Mouse (Mus musculus): Measurements from ENCODE around the gene Palm. TPM values are rescaled to one million over a fixed set of nuclear protein-coding genes. Genes with fewer than 3 reads are reported as not detected.

Gene Palm
- polyA plus RNA-seq, 1 experiment from 2014 or later, result 27.6 TPM

- Histone ChIP-seq H3K9me3 (ENCODE audit: control insufficient read depth, low read length) (no peaks in the 10 kb centered on the region), H3K9ac (ENCODE audit: low read depth, low read length) (no peak overlapping the region), H3K4me1 (replicated peaks; ENCODE audit: control insufficient read depth, insufficient read depth, low read length) (peaks cover 14% of the 10 kb centered on the region; the same call in 1 of the 2 replicates), H3K4me2 (no peak overlapping the region), H3K36me3 (ENCODE audit: control insufficient read depth, insufficient read depth, low read length) (no peaks in the 10 kb centered on the region), H3K27me3 (replicated peaks; ENCODE audit: control insufficient read depth, insufficient read depth, low read length) (no peaks in the 10 kb centered on the region), H3K4me3 (ENCODE audit: low read depth, low read length) (no peak overlapping the region), H3K27ac (ENCODE audit: low read depth, low read length) (no peak overlapping the region)
- WGBS, result 85% methylated on average over 17 of the region's 17 CpGs
- DNase-seq (ENCODE audit: low spot score) (no peak), ATAC-seq (replicated peaks; ENCODE audit: low FRiP score) (no peak)
Observed at GRCm38 (mm10) chr10:79819606-79820005, 26.2 kb downstream of the Palm start.

GRCm38 (mm10) chr10:79820277-79820676, 26.9 kb downstream of the Palm start:
- DNase-seq (ENCODE audit: low spot score) (no peak), ATAC-seq (replicated peaks; ENCODE audit: low FRiP score) (no peak)
- no peak overlapping the region for H3K27ac ChIP-seq (ENCODE audit: low read depth, low read length)
- H3K4me3 ChIP-seq (ENCODE audit: low read depth, low read length), result no peak overlapping the region
- no peak overlapping the region for H3K9ac ChIP-seq (ENCODE audit: low read depth, low read length)
- no peaks in the 10 kb centered on the region for H3K9me3 ChIP-seq (ENCODE audit: control insufficient read depth, low read length)
- WGBS, result 81% methylated on average over 8 of the region's 8 CpGs
- peaks cover 14% of the 10 kb centered on the region; the same call in 1 of the 2 replicates for H3K4me1 ChIP-seq (replicated peaks; ENCODE audit: control insufficient read depth, insufficient read depth, low read length)
- H3K4me2 ChIP-seq, result no peak overlapping the region
- H3K36me3 ChIP-seq (ENCODE audit: control insufficient read depth, insufficient read depth, low read length), result no peaks in the 10 kb centered on the region
- no peaks in the 10 kb centered on the region for H3K27me3 ChIP-seq (replicated peaks; ENCODE audit: control insufficient read depth, insufficient read depth, low read length)

GRCm38 (mm10) chr10:79820782-79821181, 27.4 kb downstream of the Palm start, which contains the start of gene Misp:
Misp (plus strand) TSS chr10:79820989.
- Histone ChIP-seq H3K4me2 (no peak within 1 kb of the TSS), H3K9ac (ENCODE audit: low read depth, low read length) (no peak within 1 kb of the TSS), H3K4me3 (ENCODE audit: low read depth, low read length) (no peak within 1 kb of the TSS), H3K36me3 (ENCODE audit: control insufficient read depth, insufficient read depth, low read length) (no peaks in the 10 kb centered on the region), H3K27ac (ENCODE audit: low read depth, low read length) (no peak within 1 kb of the TSS), H3K9me3 (ENCODE audit: control insufficient read depth, low read length) (no peaks in the 10 kb centered on the region), H3K27me3 (replicated peaks; ENCODE audit: control insufficient read depth, insufficient read depth, low read length) (no peaks in the 10 kb centered on the region), H3K4me1 (replicated peaks; ENCODE audit: control insufficient read depth, insufficient read depth, low read length) (peaks cover 14% of the 10 kb centered on the region; the same call in 1 of the 2 replicates)
- ATAC-seq (replicated peaks; ENCODE audit: low FRiP score) (no peak), DNase-seq (ENCODE audit: low spot score) (no peak)
- WGBS, result 63% methylated on average over 11 of the region's 11 CpGs

GRCm38 (mm10) chr10:79821731-79822130, 28.4 kb downstream of the Palm start:
- Histone ChIP-seq H3K9ac (ENCODE audit: low read depth, low read length) (no peak overlapping the region), H3K4me2 (no peak overlapping the region), H3K9me3 (ENCODE audit: control insufficient read depth, low read length) (no peaks in the 10 kb centered on the region), H3K27ac (ENCODE audit: low read depth, low read length) (no peak overlapping the region), H3K4me3 (ENCODE audit: low read depth, low read length) (no peak overlapping the region), H3K27me3 (replicated peaks; ENCODE audit: control insufficient read depth, insufficient read depth, low read length) (no peaks in the 10 kb centered on the region), H3K36me3 (ENCODE audit: control insufficient read depth, insufficient read depth, low read length) (no peaks in the 10 kb centered on the region), H3K4me1 (replicated peaks; ENCODE audit: control insufficient read depth, insufficient read depth, low read length) (peaks cover 14% of the 10 kb centered on the region; the same call in 1 of the 2 replicates)
- DNase-seq (ENCODE audit: low spot score) (no peak), ATAC-seq (replicated peaks; ENCODE audit: low FRiP score) (no peak)
- WGBS, result 88% methylated on average over 12 of the region's 12 CpGs

GRCm38 (mm10) chr10:79822372-79822771, 29.0 kb downstream of the Palm start:
- H3K4me1 ChIP-seq (replicated peaks; ENCODE audit: control insufficient read depth, insufficient read depth, low read length), result peaks cover 14% of the 10 kb centered on the region; the same call in 1 of the 2 replicates
- peak overlapping the region; percentile 36 for H3K4me2 ChIP-seq
- no peak overlapping the region for H3K27ac ChIP-seq (ENCODE audit: low read depth, low read length)
- no peak overlapping the region for H3K9ac ChIP-seq (ENCODE audit: low read depth, low read length)
- ATAC-seq (replicated peaks; ENCODE audit: low FRiP score) (peak; percentile 26; the same call in 1 of the 2 replicates), DNase-seq (ENCODE audit: low spot score) (no peak)
- H3K4me3 ChIP-seq (ENCODE audit: low read depth, low read length), result no peak overlapping the region
- H3K9me3 ChIP-seq (ENCODE audit: control insufficient read depth, low read length), result no peaks in the 10 kb centered on the region
- 52% methylated on average over 17 of the region's 17 CpGs for WGBS
- no peaks in the 10 kb centered on the region for H3K36me3 ChIP-seq (ENCODE audit: control insufficient read depth, insufficient read depth, low read length)
- no peaks in the 10 kb centered on the region for H3K27me3 ChIP-seq (replicated peaks; ENCODE audit: control insufficient read depth, insufficient read depth, low read length)

GRCm38 (mm10) chr10:79823011-79823410, 29.6 kb downstream of the Palm start:
- H3K27ac ChIP-seq (ENCODE audit: low read depth, low read length), result no peak overlapping the region
- H3K4me2 ChIP-seq, result peak overlapping the region; percentile 28; the same call in 1 of the 2 replicates
- no peak overlapping the region for H3K9ac ChIP-seq (ENCODE audit: low read depth, low read length)
- no peak for DNase-seq (ENCODE audit: low spot score)
- H3K9me3 ChIP-seq (ENCODE audit: control insufficient read depth, low read length), result no peaks in the 10 kb centered on the region
- H3K36me3 ChIP-seq (ENCODE audit: control insufficient read depth, insufficient read depth, low read length), result no peaks in the 10 kb centered on the region
- no peak for ATAC-seq (replicated peaks; ENCODE audit: low FRiP score)
- H3K4me1 ChIP-seq (replicated peaks; ENCODE audit: control insufficient read depth, insufficient read depth, low read length), result peaks cover 14% of the 10 kb centered on the region; the same call in 1 of the 2 replicates
- H3K4me3 ChIP-seq (ENCODE audit: low read depth, low read length), result no peak overlapping the region
- 67% methylated on average over 6 of the region's 6 CpGs for WGBS
- no peaks in the 10 kb centered on the region for H3K27me3 ChIP-seq (replicated peaks; ENCODE audit: control insufficient read depth, insufficient read depth, low read length)

- H3K4me3 ChIP-seq (ENCODE audit: low read depth, low read length), result no peak overlapping the region
- no peak overlapping the region for H3K9ac ChIP-seq (ENCODE audit: low read depth, low read length)
- DNase-seq (ENCODE audit: low spot score), result no peak
- H3K27ac ChIP-seq (ENCODE audit: low read depth, low read length), result no peak overlapping the region
- peaks cover 12% of the 10 kb centered on the region; the same call in 1 of the 2 replicates for H3K4me1 ChIP-seq (replicated peaks; ENCODE audit: control insufficient read depth, insufficient read depth, low read length)
- no peaks in the 10 kb centered on the region for H3K36me3 ChIP-seq (ENCODE audit: control insufficient read depth, insufficient read depth, low read length)
- H3K4me2 ChIP-seq, result 0 out of 2 replicates have a peak overlapping the region, but pooled peaks have one; percentile 5
- ATAC-seq (replicated peaks; ENCODE audit: low FRiP score), result no peak
- no peaks in the 10 kb centered on the region for H3K9me3 ChIP-seq (ENCODE audit: control insufficient read depth, low read length)
- no peaks in the 10 kb centered on the region for H3K27me3 ChIP-seq (replicated peaks; ENCODE audit: control insufficient read depth, insufficient read depth, low read length)
- 38% methylated on average over 6 of the region's 6 CpGs for WGBS
Observed at GRCm38 (mm10) chr10:79824413-79824812, 31.0 kb downstream of the Palm start.

- Histone ChIP-seq H3K4me3 (ENCODE audit: low read depth, low read length) (no peak overlapping the region), H3K9ac (ENCODE audit: low read depth, low read length) (no peak overlapping the region), H3K36me3 (ENCODE audit: control insufficient read depth, insufficient read depth, low read length) (no peaks in the 10 kb centered on the region), H3K27ac (ENCODE audit: low read depth, low read length) (no peak overlapping the region), H3K4me2 (no peak overlapping the region), H3K9me3 (ENCODE audit: control insufficient read depth, low read length) (no peaks in the 10 kb centered on the region), H3K4me1 (replicated peaks; ENCODE audit: control insufficient read depth, insufficient read depth, low read length) (no peaks in the 10 kb centered on the region), H3K27me3 (replicated peaks; ENCODE audit: control insufficient read depth, insufficient read depth, low read length) (no peaks in the 10 kb centered on the region)
- 74% methylated on average over 3 of the region's 3 CpGs for WGBS
- DNase-seq (ENCODE audit: low spot score), result no peak
- no peak for ATAC-seq (replicated peaks; ENCODE audit: low FRiP score)
Observed at GRCm38 (mm10) chr10:79831583-79831982, 38.2 kb downstream of the Palm start.

GRCm38 (mm10) chr10:79832026-79832785, 38.8 kb downstream of the Palm start:
- Histone ChIP-seq H3K4me3 (ENCODE audit: low read depth, low read length) (no peak overlapping the region), H3K4me1 (replicated peaks; ENCODE audit: control insufficient read depth, insufficient read depth, low read length) (no peaks in the 10 kb centered on the region), H3K27ac (ENCODE audit: low read depth, low read length) (no peak overlapping the region), H3K27me3 (replicated peaks; ENCODE audit: control insufficient read depth, insufficient read depth, low read length) (no peaks in the 10 kb centered on the region), H3K4me2 (no peak overlapping the region), H3K36me3 (ENCODE audit: control insufficient read depth, insufficient read depth, low read length) (no peaks in the 10 kb centered on the region), H3K9me3 (ENCODE audit: control insufficient read depth, low read length) (no peaks in the 10 kb centered on the region), H3K9ac (ENCODE audit: low read depth, low read length) (no peak overlapping the region)
- ATAC-seq (replicated peaks; ENCODE audit: low FRiP score), result no peak
- DNase-seq (ENCODE audit: low spot score), result no peak
- 75% methylated on average over 7 of the region's 7 CpGs for WGBS

Data from liver, embryonic 11.5 days (tissue).